Mouse (Mus musculus) E14TG2a.4 (cell line): ENCODE results near the gene P2rx5.

Source experiments
- H3K27me3 ChIP-seq: 2 replicates; pipeline ENCODE4 v1.6.1; 2014; ENCODE audit warnings: low read length, control low read depth; ENCODE audit not compliant: insufficient read depth
- H3K36me3 ChIP-seq: 2 replicates; pipeline ENCODE4 v1.6.1; 2014; ENCODE audit warnings: low read length, control low read depth; ENCODE audit not compliant: insufficient read depth
- H3K4me1 ChIP-seq: replicated peaks from 2 replicates; pipeline ENCODE4 v1.6.1; 2014; ENCODE audit warnings: low read depth, low read length, control low read depth
- H3K4me3 ChIP-seq: replicated peaks from 2 replicates; pipeline ENCODE4 v1.5.1; 2014; ENCODE audit warnings: mild to moderate bottlenecking, low read length
- H3K9me3 ChIP-seq: 2 replicates; pipeline ENCODE4 v1.6.1; 2014; ENCODE audit warnings: low read length, control low read depth
- CTCF ChIP-seq: conservative IDR thresholded peaks from 2 replicates; pipeline ENCODE4 v1.5.1; 2014; ENCODE audit warnings: low read length
- NANOG ChIP-seq: IDR thresholded peaks from 2 replicates; pipeline ENCODE4 v1.6.1; 2014; ENCODE audit warnings: borderline replicate concordance, low read length, mixed read lengths
- POU5F1 ChIP-seq: IDR thresholded peaks from 2 replicates; pipeline ENCODE4 v1.6.1; 2014; ENCODE audit warnings: low read length, borderline replicate concordance

Gene P2rx5

GRCm38 (mm10) chr11:73185872-73186615, 25.8 kb downstream of the P2rx5 start:
- Histone ChIP-seq H3K27me3 (no peaks in the 10 kb centered on the region), H3K36me3 (peaks cover 77% of the 10 kb centered on the region), H3K4me1 (no peaks in the 10 kb centered on the region), H3K9me3 (no peaks in the 10 kb centered on the region), H3K4me3 (no peak overlapping the region)
- TF ChIP-seq POU5F1 (no peak), CTCF (no peak)

GRCm38 (mm10) chr11:73187231-73187630, 27.0 kb downstream of the P2rx5 start:
- Histone ChIP-seq H3K4me3 (no peak overlapping the region), H3K9me3 (no peaks in the 10 kb centered on the region), H3K27me3 (no peaks in the 10 kb centered on the region), H3K36me3 (peaks cover 85% of the 10 kb centered on the region), H3K4me1 (no peaks in the 10 kb centered on the region)
- TF ChIP-seq CTCF (no peak), POU5F1 (no peak), NANOG (no peak)

DNA sequence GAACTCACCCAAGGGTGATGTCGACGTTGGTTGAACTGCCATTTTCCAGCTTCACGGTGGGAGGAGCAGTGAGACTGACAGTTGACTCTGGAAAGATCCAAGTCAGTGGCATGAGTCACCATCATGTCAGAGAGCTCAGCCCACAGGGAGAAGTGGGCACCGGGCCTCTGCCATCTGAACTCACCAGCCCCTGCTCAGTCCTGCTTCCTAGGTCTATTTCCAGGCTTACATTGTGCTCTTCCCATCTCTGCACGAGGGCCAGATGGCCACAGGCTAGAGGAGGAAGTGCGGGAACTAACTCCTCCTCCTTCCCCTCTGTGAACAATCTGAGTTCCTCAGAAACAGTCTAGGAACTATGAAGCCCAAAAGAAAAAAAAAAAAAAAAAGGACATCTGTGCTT, 32.8 kb downstream of the P2rx5 start:
- no peak for TF ChIP-seq NANOG
- TF ChIP-seq CTCF = no peak
- no peak for TF ChIP-seq POU5F1
- no peaks in the 10 kb centered on the region for H3K27me3 ChIP-seq
- H3K4me3 ChIP-seq = no peak overlapping the region
- peaks cover 3% of the 10 kb centered on the region for H3K4me1 ChIP-seq
- peaks cover 61% of the 10 kb centered on the region for H3K36me3 ChIP-seq
- H3K9me3 ChIP-seq = no peaks in the 10 kb centered on the region

DNA sequence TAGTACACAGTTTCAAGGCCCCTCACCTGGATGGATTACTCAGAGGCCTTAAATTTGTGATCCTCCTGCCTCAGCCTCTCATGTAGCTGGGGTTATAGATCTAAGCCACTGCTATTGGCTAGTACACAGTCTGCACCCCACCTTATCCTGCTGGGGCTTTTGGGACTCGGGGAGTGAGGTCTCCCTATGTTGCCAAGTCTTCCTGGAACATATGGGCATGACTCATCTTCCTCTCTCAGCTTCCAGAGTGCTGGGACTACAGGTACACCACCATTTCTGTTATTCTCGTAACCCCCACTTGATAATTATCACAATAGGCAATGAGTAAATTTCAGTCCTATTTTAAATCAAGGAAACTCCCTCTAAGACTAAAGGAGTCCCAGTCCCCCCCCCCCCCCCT, 34.2 kb downstream of the P2rx5 start:
- no peaks in the 10 kb centered on the region for H3K27me3 ChIP-seq
- H3K9me3 ChIP-seq = no peaks in the 10 kb centered on the region
- H3K4me3 ChIP-seq = no peak overlapping the region
- no peak for TF ChIP-seq CTCF
- TF ChIP-seq NANOG = no peak
- no peak for TF ChIP-seq POU5F1
- H3K4me1 ChIP-seq = peaks cover 10% of the 10 kb centered on the region
- H3K36me3 ChIP-seq = peaks cover 47% of the 10 kb centered on the region

DNA sequence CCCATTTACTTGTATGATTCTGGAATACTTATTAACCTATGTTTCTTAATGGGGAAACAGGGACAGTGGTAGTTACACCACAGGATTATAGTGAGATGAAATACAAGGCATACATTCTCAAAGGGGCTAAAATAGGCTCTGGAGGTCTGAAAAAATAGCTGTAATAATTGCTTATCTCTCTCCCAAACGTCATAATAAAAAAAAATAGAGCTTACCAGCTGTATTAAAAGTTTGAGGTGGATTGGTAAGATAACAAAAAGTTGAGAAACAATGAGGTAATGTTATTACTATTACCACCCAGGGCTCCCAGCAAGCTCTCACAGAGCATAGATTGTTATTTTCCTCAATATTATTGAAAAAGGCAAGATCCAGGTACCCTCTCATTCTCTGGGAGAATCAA, 38.0 kb downstream of the P2rx5 start:
- Histone ChIP-seq H3K9me3 (no peaks in the 10 kb centered on the region), H3K4me3 (peak overlapping the region; percentile 95), H3K4me1 (peaks cover 17% of the 10 kb centered on the region), H3K27me3 (no peaks in the 10 kb centered on the region), H3K36me3 (peaks cover 13% of the 10 kb centered on the region; the same call in 1 of the 2 replicates)
- TF ChIP-seq POU5F1 (no peak), CTCF (no peak)

- Histone ChIP-seq H3K4me3 (peak within 1 kb of the TSS; percentile 95), H3K27me3 (no peaks in the 10 kb centered on the region), H3K36me3 (peaks cover 13% of the 10 kb centered on the region; the same call in 1 of the 2 replicates), H3K4me1 (peaks cover 17% of the 10 kb centered on the region), H3K9me3 (no peaks in the 10 kb centered on the region)
- TF ChIP-seq POU5F1 (no peak), NANOG (no peak), CTCF (no peak)
Measured at GRCm38 (mm10) chr11:73198603-73199229, 38.5 kb downstream of the P2rx5 start, which contains the start of gene Ctns. Gene Ctns (minus strand): TSS chr11:73199042.

DNA sequence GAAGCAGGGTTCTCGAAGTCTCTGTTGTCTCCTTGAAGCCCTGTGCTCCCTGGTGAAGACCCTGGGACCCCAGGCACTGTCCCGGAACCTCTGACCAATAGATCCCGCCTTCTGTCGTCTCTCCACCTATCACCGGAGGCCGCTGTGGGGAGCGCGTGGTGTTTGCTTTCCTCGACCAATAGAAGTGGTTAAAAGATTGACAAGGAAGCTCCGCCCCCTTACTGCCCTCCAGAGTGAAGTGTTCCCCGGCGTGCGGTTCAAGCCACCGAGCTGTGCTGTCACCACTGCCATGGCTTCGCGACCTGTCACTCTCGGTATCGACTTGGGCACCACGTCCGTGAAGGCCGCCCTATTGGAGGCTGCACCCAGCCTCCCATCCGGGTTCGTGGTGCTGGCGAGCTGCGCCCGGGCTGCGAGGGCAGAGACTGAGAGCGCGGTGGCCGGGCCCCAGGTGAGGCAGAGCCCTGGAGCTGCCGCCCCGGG, 39.0 kb downstream of the P2rx5 start, which contains the start of gene Shpk:
TSS of gene Shpk (plus strand) at position 231 of the 483 bp plus-strand sequence.
- Histone ChIP-seq H3K4me3 (peak within 1 kb of the TSS; percentile 95), H3K4me1 (peaks cover 17% of the 10 kb centered on the region), H3K9me3 (no peaks in the 10 kb centered on the region), H3K27me3 (no peaks in the 10 kb centered on the region), H3K36me3 (peaks cover 13% of the 10 kb centered on the region; the same call in 1 of the 2 replicates)
- no peak for TF ChIP-seq NANOG
- TF ChIP-seq POU5F1 = no peak
- no peak for TF ChIP-seq CTCF

GRCm38 (mm10) chr11:73199879-73200278, 39.7 kb downstream of the P2rx5 start:
- TF ChIP-seq NANOG (no peak), CTCF (no peak), POU5F1 (no peak)
- Histone ChIP-seq H3K36me3 (peaks cover 13% of the 10 kb centered on the region; the same call in 1 of the 2 replicates), H3K27me3 (no peaks in the 10 kb centered on the region), H3K4me3 (peak overlapping the region; percentile 95), H3K9me3 (no peaks in the 10 kb centered on the region), H3K4me1 (peaks cover 17% of the 10 kb centered on the region)

DNA sequence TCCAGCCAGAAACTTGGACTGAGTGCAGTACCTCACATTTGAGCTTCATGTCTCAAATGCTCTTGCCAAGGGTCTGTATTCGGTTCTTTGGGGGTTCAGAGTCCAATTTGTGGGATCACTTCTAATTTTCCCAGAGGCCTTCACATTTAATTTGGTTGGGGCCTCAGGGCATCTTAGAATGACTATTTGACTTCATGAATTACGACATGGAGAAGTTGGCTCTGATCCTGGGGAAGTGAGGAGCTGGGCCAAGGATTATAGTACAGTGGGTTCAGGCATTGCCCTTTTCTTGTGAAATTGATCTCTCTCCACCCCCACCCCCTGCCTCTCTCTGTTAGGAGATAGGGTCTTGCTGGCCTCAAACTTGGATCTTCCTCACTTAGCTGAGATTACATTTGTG, 40.8 kb downstream of the P2rx5 start:
- TF ChIP-seq POU5F1 (no peak), CTCF (no peak), NANOG (no peak)
- H3K9me3 ChIP-seq = no peaks in the 10 kb centered on the region
- peaks cover 17% of the 10 kb centered on the region for H3K4me1 ChIP-seq

More for the DNA sequence above, 40.8 kb downstream of the P2rx5 start:
- no peaks in the 10 kb centered on the region for H3K27me3 ChIP-seq
- peaks cover 2% of the 10 kb centered on the region; the same call in 1 of the 2 replicates for H3K36me3 ChIP-seq
- H3K4me3 ChIP-seq = no peak overlapping the region
